Mouse (Mus musculus) midbrain, embryonic 16.5 days (tissue): Measurements from ENCODE around the gene Ndst2. TPM values are rescaled to one million over a fixed set of nuclear protein-coding genes. Genes with fewer than 3 reads are reported as not detected.

Experiments used
- ATAC-seq: fragments of 200-750 bp; cut with Nextera tagmentation; 2 replicates; pipeline ENCODE4 v1.8.0; 2017; ENCODE audit warnings: moderate TSS enrichment
- H3K27ac ChIP-seq: fragments of 300-500 bp; sonication (generic); 2 replicates; pipeline ENCODE4 v1.5.1; 2014; ENCODE audit warnings: mild to moderate bottlenecking, low read length, mixed read lengths
- H3K27me3 ChIP-seq: fragments of 300-500 bp; sonication (generic); 2 replicates; pipeline ENCODE4 v1.6.1; 2014; ENCODE audit warnings: low read depth, low read length, mixed read lengths; ENCODE audit not compliant: control insufficient read depth, insufficient read depth
- H3K36me3 ChIP-seq: fragments of 300-500 bp; sonication (generic); 2 replicates; pipeline ENCODE4 v1.6.1; 2014; ENCODE audit warnings: mild to moderate bottlenecking, low read length, moderate library complexity, mixed read lengths; ENCODE audit not compliant: control insufficient read depth, insufficient read depth
- H3K4me1 ChIP-seq: fragments of 300-500 bp; sonication (generic); 2 replicates; pipeline ENCODE4 v1.6.1; 2014; ENCODE audit warnings: mild to moderate bottlenecking, low read length, mixed read lengths; ENCODE audit not compliant: control insufficient read depth, insufficient read depth
- H3K4me2 ChIP-seq: fragments of 300-500 bp; sonication (generic); 2 replicates; pipeline ENCODE4 v1.6.1; 2014; ENCODE audit warnings: mild to moderate bottlenecking, low read length, mixed read lengths
- H3K4me3 ChIP-seq: fragments of 300-500 bp; sonication (generic); 2 replicates; pipeline ENCODE4 v1.5.1; 2014; ENCODE audit warnings: low read depth, mild to moderate bottlenecking, low read length, moderate library complexity, mixed read lengths
- H3K9ac ChIP-seq: fragments of 300-500 bp; sonication (generic); 2 replicates; pipeline ENCODE4 v1.6.1; 2014; ENCODE audit warnings: low read depth, low read length, mixed read lengths
- H3K9me3 ChIP-seq: fragments of 300-500 bp; sonication (generic); replicated peaks from 2 replicates; pipeline ENCODE4 v1.6.1; 2014; ENCODE audit warnings: mild to moderate bottlenecking, low read length, mixed read lengths; ENCODE audit not compliant: control insufficient read depth, poor library complexity, severe bottlenecking
- WGBS: fragments of 180-500 bp; shearing (Covaris S2); extraction: QIAGEN DNeasy Blood & Tissue Kit; methylation state at CpG from one replicate; pipeline ENCODE4 v1.1.7; 2014; 5-methylcytosine and 5-hydroxymethylcytosine counted together
- polyA plus RNA-seq: library from polyadenylated mRNA; unstranded; fragments of >200 nt; fragmentation: Nextera tagmentation; extraction: Ambion mirVana; gene quantifications from 2 replicates; pipeline ENCODE4 v1.2.1, GENCODE M21; 2015

The Ndst2 gene
- polyA plus RNA-seq, 1 experiment from 2014 or later: 19.3 TPM

GRCm38 (mm10) chr14:20748388-20748787 lies 14.0 kb upstream of the Ndst2 start:
- ATAC-seq: no peak
- no peaks in the 10 kb centered on the region for H3K9me3 ChIP-seq
- no peaks in the 10 kb centered on the region for H3K27me3 ChIP-seq
- peaks cover 6% of the 10 kb centered on the region; the same call in 1 of the 2 replicates for H3K36me3 ChIP-seq
- no peak overlapping the region for H3K27ac ChIP-seq
- H3K4me3 ChIP-seq: no peak overlapping the region
- H3K9ac ChIP-seq: no peak overlapping the region
- no peaks in the 10 kb centered on the region for H3K4me1 ChIP-seq
- WGBS: 77% methylated on average over 4 of the region's 4 CpGs
- no peak overlapping the region for H3K4me2 ChIP-seq

- Histone ChIP-seq H3K27me3 (no peaks in the 10 kb centered on the region), H3K9me3 (no peaks in the 10 kb centered on the region), H3K4me2 (no peak overlapping the region), H3K4me1 (no peaks in the 10 kb centered on the region), H3K9ac (no peak overlapping the region), H3K4me3 (no peak overlapping the region), H3K36me3 (peaks cover 10% of the 10 kb centered on the region; the same call in 1 of the 2 replicates), H3K27ac (no peak overlapping the region)
- ATAC-seq: no peak
- WGBS: 88% methylated on average over 3 of the region's 3 CpGs
Observed at GRCm38 (mm10) chr14:20746935-20747334, 12.6 kb upstream of the Ndst2 start.

- Histone ChIP-seq H3K27ac (no peak overlapping the region), H3K4me3 (no peak overlapping the region), H3K9ac (no peak overlapping the region), H3K27me3 (no peaks in the 10 kb centered on the region), H3K9me3 (no peaks in the 10 kb centered on the region), H3K36me3 (peaks cover 20% of the 10 kb centered on the region), H3K4me1 (no peaks in the 10 kb centered on the region), H3K4me2 (no peak overlapping the region)
- 90% methylated on average over 3 of the region's 3 CpGs for WGBS
- ATAC-seq: no peak
Observed at GRCm38 (mm10) chr14:20743614-20744013, 9.3 kb upstream of the Ndst2 start.

- no peak for ATAC-seq
- no peak overlapping the region for H3K4me2 ChIP-seq
- no peaks in the 10 kb centered on the region for H3K9me3 ChIP-seq
- no peak overlapping the region for H3K9ac ChIP-seq
- H3K27me3 ChIP-seq: no peaks in the 10 kb centered on the region
- H3K36me3 ChIP-seq: peaks cover 30% of the 10 kb centered on the region
- no peaks in the 10 kb centered on the region for H3K4me1 ChIP-seq
- 93% methylated on average over 9 of the region's 9 CpGs for WGBS
- no peak overlapping the region for H3K27ac ChIP-seq
- no peak overlapping the region for H3K4me3 ChIP-seq
Observed at GRCm38 (mm10) chr14:20741301-20741700, 6.9 kb upstream of the Ndst2 start.

- Histone ChIP-seq H3K4me3 (no peak overlapping the region), H3K9ac (no peak overlapping the region), H3K4me2 (no peak overlapping the region), H3K9me3 (no peaks in the 10 kb centered on the region), H3K36me3 (peaks cover 28% of the 10 kb centered on the region), H3K27me3 (no peaks in the 10 kb centered on the region), H3K4me1 (peaks cover 4% of the 10 kb centered on the region), H3K27ac (no peak overlapping the region)
- WGBS: 93% methylated on average over 8 of the region's 8 CpGs
- ATAC-seq: no peak
Observed at GRCm38 (mm10) chr14:20738511-20738910, 4.1 kb upstream of the Ndst2 start.

- ATAC-seq: no peak
Observed at GRCm38 (mm10) chr14:20737306-20737705, 2.9 kb upstream of the Ndst2 start.

GRCm38 (mm10) chr14:20735892-20736390 lies 1.6 kb upstream of the Ndst2 start:
- Histone ChIP-seq H3K9ac (no peak overlapping the region), H3K4me1 (peaks cover 9% of the 10 kb centered on the region), H3K27ac (no peak overlapping the region), H3K9me3 (no peaks in the 10 kb centered on the region), H3K27me3 (no peaks in the 10 kb centered on the region), H3K4me3 (no peak overlapping the region), H3K36me3 (peaks cover 15% of the 10 kb centered on the region), H3K4me2 (no peak overlapping the region)
- 88% methylated on average over 13 of the region's 13 CpGs for WGBS
- no peak for ATAC-seq

More at GRCm38 (mm10) chr14:20737306-20737705, 2.9 kb upstream of the Ndst2 start:
- Histone ChIP-seq H3K36me3 (peaks cover 27% of the 10 kb centered on the region), H3K27me3 (no peaks in the 10 kb centered on the region), H3K27ac (no peak overlapping the region), H3K9ac (no peak overlapping the region), H3K4me3 (no peak overlapping the region), H3K4me1 (peaks cover 9% of the 10 kb centered on the region), H3K4me2 (no peak overlapping the region), H3K9me3 (no peaks in the 10 kb centered on the region)
- 46% methylated on average over 14 of the region's 14 CpGs for WGBS

GRCm38 (mm10) chr14:20735052-20735451 lies 690 bp upstream of the Ndst2 start:
- peaks cover 9% of the 10 kb centered on the region for H3K4me1 ChIP-seq
- no peak for ATAC-seq
- WGBS: 66% methylated on average over 2 of the region's 2 CpGs
- H3K36me3 ChIP-seq: peaks cover 16% of the 10 kb centered on the region
- no peak overlapping the region for H3K9ac ChIP-seq
- no peak overlapping the region for H3K4me3 ChIP-seq
- no peak overlapping the region for H3K4me2 ChIP-seq
- H3K9me3 ChIP-seq: no peaks in the 10 kb centered on the region
- H3K27me3 ChIP-seq: no peaks in the 10 kb centered on the region
- 0 out of 2 replicates have a peak overlapping the region, but pooled peaks have one; percentile 35 for H3K27ac ChIP-seq

- Histone ChIP-seq H3K9me3 (no peaks in the 10 kb centered on the region), H3K9ac (peak overlapping the region; percentile 79), H3K27ac (no peak overlapping the region), H3K4me3 (peak overlapping the region; percentile 60), H3K4me2 (peak overlapping the region; percentile 74), H3K4me1 (peaks cover 9% of the 10 kb centered on the region), H3K27me3 (no peaks in the 10 kb centered on the region), H3K36me3 (peaks cover 24% of the 10 kb centered on the region)
- 51% methylated on average over 12 of the region's 12 CpGs for WGBS
- no peak for ATAC-seq
Observed at GRCm38 (mm10) chr14:20733041-20733951, 1.1 kb downstream of the Ndst2 start.
